Mouse (Mus musculus): Measurements from ENCODE around the gene Psen1. TPM values are rescaled to one million over a fixed set of nuclear protein-coding genes. Genes with fewer than 3 reads are reported as not detected.
A peak's percentile ranks its signal among the peaks of the same experiment; 100 is the strongest.

Gene Psen1
- 10 to 100 TPM; 63.6 to 72.3 TPM for total RNA-seq (2021)
- long read RNA-seq, experiment 1, transcript Psen1-201 (12 exons, 2,690 nt) = major isoform, 17 of 28 reads
- long read RNA-seq, experiment 1, partial matches to known transcripts = 11 of 28 reads
- long read RNA-seq, experiment 1, other reads (novel, unspliced or antisense) = 0 of 28 reads
- long read RNA-seq, experiment 2, transcript Psen1-201 (12 exons, 2,690 nt) = major isoform, 19 of 24 reads
- long read RNA-seq, experiment 2, partial matches to known transcripts = 1 of 24 reads
- long read RNA-seq, experiment 2, other reads (novel, unspliced or antisense) = 4 of 24 reads

DNA sequence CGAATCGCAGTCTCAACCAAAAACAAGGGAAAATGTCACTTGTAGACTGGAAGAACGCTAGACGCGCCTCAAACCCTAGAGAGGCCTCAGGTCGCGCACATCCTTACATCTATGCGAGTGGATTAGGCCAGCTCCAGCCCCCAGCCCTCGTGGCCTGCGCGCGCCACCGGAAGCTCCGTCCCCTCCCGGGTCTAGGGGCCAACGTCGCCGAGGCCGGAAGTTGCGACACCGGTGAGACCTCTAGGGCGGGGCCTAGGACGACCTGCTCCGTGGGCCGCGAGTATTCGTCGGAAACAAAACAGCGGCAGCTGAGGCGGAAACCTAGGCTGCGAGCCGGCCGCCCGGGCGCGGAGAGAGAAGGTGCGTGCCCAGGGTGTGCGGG is at the start of gene Psen1:
Psen1 (plus strand) TSS at position 219 of the 382 bp plus-strand sequence.
- DNase-seq = peak; percentile 97

DNA sequence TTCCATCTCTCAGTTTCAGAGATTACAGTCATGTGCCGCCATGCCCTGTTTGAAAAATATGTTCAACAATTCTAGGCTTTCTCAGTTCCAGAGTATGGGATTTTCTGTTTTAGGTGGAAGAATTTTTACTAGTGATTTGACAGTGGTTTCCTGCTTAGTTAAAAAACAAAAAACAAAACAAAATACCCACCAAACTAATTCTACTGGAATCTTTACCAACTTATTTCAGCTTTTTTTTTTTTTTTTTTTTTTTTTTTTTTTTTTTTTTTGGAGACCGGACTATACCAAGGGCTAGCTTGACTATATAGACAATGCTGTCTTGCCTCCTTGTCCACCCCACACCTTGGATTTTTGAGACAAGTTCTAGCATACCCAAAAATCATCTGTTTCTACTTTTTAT is 46.7 kb upstream of the Psen1 start:
- no peak for DNase-seq

DNA sequence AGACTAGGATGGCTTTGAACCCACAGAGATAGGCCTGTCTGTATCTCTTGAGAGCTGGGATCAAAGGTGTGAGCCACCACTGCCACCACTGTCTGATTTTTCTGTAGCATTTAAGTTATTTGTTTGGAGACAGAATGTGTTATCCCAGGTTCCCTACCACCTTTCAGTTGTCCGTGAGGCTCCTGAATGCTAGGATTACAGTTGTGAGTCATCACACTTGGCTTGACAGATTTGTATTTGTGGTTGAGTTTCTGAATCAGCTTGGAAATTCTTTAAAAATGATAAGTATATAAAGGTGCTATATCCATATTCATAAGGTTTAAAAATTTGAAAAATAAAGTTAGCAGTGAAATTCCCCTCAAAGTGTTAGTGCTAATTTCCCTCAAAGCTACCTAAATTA is 44.8 kb upstream of the Psen1 start:
- DNase-seq = no peak

DNA sequence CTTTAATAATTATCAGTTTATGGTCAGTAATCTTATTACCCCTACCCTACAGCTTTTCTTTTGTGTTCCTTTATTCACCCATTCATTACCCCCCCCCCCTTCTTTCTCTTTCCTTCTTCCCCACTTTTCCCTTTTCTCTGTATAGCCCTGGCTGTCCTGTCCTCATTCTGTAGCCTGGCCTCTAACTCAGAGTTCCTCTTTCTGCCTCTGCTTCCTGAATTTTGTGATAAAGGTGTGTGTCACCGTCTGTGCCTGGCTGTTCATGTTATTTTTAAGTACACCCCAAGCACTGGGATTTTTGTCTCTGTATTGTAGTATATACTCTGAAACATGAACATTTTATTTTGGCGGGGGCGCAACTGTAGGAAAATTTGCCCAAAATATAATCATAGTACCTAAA is 37.6 kb upstream of the Psen1 start:
- no peak for DNase-seq

DNA sequence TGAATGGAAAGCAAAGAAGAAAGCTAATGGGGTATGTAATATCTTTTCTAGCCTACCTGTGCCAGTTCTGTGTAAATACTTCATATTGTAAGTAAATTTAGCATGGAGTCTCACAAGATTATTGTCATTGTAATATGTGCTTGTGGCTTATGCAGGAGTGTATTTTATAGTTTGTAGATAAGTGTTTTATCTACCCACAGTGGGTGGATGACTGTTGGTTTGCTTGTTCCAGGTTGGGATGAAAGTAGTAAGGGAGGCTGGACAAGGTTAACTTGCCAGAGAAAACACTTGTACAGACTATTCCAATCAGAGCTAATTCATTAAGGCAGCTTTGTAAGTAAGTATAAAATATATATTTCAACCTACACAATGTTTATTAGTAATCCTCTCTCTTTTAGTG is 36.5 kb upstream of the Psen1 start:
- no peak for DNase-seq

DNA sequence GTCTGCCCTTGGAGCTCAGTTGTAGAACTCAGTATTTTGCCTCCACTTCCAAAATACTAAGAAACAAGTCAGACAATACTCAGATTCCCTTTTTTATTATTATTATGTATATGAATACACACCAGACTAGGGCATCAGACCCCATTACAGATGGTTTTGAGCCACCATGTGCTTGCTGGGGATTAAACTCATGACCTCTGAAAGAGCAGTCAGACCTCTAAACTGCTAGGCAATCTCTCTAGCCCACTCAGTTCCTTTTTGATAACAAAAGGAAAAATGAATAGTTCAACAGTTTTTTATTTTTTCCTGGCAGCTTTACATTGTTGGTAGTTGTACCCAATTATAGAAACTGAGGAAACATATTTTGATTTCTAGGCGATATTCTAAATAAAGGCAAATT is 2.5 kb upstream of the Psen1 start:
- no peak for DNase-seq

DNA sequence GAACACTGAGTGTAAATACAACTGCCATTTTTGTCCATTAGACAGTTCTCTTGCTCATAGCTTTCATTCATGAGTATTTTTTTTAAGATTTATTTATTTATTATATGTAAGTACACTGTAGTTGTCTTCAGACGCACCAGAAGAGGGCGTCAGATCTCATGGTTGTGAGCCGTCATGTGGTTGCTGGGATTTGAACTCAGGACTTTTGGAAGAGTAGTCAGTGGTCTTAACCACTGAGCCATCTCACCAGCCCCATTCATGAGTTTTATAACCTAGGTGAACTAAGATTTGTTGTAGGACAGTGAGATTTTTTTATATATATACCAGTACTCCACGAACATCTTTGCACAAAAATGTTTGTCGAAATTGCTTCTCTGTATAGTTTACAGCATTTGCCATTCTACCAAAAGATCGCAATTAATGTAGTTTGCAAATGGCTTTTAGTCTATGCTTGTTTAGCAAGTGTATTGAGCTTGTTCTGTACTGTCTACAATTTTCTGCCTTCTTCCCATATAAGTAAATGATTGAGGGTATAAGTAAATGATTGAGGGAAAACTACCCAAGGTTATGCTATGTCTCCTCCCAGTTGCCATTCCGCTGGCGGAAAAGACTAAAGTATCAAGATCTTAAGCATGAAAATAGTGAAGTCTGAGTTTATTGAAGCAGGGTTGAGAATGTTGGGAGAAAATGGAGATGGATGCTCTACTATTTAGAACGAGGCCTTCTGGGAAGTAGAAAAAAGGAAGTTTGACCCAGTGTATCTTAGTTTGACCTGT is 1.2 kb upstream of the Psen1 start:
- no peak for DNase-seq

DNA sequence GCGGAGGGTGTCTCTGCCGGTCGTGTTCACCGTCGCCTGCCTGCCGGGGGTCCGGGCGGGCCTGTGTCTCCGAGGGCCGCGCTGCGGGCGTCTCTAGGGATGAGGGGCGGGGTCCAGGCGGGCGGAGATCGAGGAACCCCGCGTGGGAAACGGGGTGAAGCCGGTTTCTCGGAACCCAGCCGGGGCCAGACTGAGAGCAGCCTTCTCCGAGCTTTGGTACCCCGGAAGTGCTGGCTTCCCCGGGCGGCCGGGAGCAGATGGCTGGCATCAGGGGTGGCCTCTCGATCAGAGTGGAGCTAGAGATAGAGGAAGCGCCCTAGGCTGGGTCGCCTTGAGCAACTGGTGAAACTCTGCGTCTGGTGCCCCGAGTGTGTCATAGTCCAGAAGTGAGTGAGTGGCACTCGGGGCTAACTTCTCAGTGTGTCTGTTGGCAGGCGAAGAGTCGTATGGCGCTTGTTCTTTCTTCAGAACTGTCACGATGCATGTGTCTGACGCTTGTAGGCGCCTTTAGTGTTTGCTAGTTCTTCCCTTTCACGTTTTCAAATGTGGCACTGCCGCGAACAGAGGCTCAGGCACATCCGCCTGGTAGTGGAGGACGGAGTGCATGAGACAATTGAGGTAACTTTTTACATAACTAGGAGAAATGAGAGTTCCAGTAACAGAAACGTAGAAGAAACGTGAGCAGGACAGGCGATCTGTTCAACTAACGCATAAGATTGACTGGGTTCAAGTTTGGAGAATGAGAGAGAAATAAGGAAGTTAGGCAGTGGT is 549 bp downstream of the Psen1 start:
- no peak for DNase-seq

DNA sequence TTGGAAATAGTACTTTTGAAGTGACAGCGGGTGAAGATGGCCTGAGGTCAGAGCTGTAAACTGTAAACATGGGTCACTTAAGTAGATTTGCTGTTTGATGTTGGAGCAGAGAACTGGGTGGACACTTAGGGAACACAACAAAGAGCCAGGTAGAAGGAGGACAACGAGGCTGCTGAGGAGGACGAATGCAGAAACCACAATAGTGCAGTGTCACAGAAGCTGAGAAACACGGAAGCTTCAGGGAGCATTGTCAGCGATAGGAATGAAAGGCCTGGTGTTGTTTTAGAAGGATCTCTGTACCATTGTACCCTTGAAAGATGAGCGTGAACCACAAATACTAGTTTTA is 1.1 kb downstream of the Psen1 start:
- DNase-seq = no peak

DNA sequence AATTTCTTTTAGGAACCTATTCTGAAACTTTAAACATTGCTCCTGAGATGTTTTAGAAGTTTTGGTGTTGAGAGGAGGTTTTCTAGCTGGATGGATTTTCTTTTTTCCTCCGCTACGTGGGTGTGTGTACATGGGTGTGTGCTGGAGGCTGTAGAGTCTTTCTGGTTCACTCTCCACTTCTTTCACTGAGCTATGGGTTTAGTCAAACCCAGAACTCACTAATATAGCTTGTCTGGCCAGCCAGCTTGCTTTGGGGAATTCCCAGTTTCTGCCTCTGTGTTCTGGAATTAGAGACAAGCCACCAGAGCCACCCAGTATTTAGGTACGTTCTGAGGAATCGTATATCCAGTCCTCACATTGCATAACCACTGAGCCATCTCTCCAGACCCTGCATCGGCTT is 6.1 kb downstream of the Psen1 start:
- no peak for DNase-seq

DNA sequence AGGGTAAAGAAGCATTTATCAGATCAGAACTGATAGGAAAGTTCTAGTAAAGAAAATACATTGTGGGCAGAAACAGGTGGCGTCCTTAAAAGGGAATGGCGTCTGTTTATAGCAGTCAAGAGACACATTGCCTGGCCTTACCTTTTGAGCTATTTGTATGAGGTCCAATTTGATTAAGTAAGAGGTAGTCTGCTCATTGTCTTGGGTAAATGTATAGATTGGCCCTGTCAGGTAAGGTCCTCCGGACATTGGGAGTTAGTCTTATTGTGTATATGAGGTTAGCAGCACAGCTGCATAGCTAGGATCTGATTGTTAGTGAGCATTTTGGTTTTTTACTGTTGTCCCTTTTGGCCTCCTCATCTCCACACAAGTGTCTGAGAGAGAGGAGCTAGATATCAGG is 6.7 kb downstream of the Psen1 start:
- no peak for DNase-seq

DNA sequence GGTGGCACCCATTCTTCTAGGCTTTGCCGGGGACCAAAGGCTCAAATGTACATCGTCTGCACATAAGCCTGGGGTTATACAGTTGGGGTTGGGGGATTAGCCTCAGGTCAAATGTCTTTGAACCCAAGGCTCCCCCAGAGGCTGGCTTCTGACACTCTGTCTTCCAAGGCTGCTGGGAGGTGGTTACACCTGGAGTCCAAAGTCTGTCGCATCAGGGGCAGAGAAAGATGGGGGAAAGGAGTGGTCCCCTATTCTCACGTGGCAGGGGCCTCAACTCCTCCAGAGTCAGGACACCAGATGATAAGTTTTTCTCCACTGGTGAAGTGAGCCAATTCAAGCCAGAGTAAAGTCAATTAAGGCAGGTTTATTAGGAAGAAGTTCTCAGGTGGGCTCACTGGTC is 10.7 kb downstream of the Psen1 start:
- no peak for DNase-seq

DNA sequence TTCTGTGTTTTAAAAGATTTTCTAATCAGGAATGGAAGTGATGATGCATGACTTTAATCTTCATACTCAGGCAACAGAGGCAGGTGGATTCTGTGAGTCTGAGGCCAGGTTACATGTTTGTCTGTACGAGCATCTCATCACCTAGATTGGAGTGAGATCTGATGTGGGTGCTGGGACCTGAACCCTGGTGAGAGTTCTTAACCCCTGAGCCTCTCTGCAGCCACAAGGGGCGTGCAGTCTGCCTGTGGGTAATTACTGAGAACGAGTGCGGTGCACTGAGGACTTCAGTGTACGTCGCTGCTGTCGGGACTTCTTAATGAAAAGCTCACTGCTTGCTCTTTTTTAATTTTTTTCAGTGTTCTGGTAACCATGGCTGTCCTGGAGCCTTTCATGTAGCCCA is 13.7 kb downstream of the Psen1 start:
- no peak for DNase-seq

DNA sequence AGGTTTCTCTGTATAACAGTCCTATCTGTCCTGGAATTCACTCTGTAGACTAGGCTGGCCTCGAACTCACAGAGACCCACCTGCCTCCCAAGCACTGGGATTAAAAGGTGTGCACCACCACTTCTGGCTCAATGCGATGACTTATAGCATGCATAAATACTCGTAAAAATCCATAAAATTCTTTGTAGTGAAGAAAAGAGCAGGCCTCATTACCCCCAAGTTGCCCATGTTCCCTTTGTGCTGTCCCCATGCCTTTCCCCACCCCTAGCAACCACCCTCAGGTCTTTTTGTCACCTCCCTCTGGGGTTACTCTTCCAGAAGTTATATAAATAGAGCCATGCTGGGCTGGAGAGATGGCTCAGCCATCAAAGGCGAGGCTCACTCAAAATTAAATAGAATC is 14.8 kb downstream of the Psen1 start:
- DNase-seq = no peak

DNA sequence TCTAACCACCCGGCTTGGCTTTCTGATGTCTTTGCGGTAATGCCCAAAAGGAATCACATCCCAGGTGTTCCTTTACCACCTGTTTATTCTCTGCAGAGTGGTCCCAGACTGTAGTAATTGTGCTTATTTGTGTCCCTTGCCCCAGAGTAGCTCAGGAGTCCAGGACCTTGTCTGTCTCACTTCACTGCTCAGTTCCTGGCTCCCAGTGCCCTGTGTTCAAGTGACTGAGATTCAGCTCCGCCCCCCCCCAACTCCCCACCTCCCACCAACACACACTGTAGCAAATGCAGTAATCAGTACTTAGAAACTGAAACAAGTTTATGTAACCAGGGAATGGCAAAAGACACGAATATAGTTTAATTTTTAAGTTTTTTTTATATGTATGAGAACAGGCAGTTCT is 19.0 kb downstream of the Psen1 start:
- DNase-seq = no peak

DNA sequence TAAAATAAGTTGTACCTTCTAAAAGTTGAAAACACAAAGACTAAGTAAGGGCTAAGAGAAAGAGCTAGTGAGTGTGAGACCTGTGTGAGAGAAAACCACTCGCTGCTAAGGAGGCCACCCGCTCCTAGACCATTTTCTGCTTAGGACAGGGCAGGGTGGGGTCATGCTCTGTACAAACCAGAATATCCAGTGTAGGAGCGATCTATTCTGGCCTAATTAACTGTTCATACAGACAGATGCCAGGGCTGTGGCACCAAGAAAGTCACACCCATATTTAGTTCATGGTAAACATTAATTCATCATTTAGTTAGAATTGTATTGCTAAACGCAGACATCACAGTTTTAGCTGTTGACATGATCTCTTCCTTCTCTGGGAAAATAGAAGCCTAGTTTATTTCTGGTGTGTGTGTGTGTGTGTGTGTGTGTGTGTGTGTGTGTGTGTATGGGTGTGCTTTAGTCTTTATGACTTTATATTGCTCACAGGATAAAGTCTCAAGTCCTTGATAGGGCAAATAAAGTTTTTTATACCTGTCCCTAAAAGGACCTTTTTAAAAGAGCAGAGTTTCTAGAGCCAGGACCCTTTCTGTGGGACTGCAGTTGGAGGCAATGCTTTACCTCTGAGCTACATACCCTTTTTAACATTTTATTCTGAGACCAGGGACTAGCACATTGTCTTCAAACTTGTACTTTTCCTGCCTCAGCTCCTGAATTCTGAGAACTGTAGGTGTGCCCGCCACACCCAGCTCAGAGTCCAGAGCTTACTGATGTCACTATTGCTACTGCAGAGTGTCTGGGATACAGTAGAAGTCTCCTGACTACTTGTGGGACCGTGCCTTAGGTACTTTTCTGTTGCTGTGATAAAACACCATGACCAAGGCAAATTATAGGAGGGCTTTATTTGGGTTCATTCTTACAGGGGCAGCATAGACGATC is 20.5 kb downstream of the Psen1 start:
- DNase-seq = no peak

DNA sequence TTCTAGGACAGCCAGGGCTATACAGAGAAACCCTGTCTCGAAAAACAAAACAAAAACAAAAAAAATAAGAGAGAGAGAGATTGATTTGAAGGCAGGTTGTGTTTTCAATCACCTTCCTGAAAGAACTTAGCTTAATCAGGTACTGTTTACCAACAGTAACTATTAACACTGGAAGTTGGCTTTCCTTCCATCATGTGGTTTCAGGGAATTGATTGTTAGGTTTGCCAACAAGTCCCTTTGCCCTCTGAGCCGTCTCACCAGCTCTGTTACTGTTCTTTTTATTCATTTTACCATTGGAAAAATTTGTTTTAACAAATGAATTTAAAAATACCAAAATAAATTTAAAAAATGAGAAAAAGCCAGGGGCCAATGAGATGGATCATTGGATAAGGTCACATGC is 22.0 kb downstream of the Psen1 start:
- DNase-seq = no peak

DNA sequence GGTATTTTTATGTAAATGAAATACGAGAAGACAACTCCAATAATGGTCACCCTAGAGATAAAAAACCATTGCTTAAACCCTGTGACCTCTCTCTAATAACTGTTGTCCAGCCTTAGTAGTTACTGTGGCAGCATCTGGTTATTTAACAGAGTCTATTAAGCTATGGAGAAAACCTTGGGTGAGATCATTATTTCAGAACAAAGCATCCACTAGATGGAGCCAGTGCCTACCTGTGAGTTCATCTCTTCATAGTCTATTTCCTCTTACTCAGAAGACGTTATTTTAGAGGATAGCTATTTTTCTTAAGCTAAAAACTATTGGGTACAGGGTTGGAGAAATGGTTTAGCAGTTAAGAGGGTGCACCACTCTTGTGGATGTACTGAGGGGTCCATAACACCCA is 25.8 kb downstream of the Psen1 start:
- DNase-seq = peak in 1 of 2 experiments; percentile 60

DNA sequence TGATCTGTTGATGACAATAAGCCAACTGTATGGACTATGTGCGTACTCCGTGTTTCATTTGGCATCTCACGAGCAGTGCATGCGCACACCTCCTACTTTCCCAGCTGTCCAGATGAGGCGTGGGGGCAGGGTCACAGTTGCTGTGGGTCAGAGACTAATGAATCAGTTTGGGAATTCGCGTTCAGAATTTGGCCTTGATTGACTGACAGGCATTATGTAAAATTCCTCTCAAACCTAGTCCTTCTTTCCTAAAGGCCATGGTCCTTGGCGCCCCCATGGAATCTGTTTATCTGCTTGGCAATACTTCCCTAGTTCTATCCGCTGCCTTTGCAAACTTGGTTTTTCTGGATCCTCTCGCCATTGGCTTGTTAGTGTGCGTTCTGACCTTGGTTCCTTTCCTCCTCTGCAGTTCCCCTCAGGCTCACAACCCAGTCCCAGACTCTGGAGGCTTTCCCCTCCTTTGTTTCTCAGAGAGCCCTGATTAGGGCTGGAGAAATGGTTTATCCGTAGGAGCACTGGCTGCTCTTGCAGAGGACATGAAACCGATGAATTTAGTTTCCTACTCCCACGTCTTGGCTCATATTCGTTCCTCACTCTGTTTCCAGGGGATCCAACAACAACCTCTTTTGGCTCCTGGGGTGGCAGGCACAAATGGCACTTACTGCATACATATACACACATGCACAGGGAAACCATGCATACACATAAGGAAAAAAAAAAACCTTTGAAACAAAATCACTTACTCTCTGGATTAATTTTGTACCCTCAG is 28.6 kb downstream of the Psen1 start:
- peak; percentile 69 to 79 for DNase-seq

DNA sequence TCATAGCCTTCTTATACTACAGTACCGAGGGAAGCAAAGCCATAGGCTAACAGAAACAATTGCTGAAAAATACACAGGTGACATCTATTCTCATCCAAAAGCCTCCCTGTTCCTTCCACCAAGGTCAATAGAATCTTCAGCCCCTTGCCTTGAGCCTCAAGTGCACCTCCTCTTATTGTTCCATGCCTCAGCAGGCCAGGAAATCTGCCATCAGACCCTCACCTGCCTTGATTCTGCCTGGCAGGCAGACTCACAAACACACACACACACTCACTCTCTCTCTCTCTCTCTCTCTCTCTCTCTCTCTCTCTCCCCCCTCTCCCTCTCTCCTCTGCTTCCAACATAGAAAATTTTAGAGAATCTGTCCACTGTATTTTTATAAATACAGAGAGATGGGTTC is 31.5 kb downstream of the Psen1 start:
- DNase-seq = no peak

DNA sequence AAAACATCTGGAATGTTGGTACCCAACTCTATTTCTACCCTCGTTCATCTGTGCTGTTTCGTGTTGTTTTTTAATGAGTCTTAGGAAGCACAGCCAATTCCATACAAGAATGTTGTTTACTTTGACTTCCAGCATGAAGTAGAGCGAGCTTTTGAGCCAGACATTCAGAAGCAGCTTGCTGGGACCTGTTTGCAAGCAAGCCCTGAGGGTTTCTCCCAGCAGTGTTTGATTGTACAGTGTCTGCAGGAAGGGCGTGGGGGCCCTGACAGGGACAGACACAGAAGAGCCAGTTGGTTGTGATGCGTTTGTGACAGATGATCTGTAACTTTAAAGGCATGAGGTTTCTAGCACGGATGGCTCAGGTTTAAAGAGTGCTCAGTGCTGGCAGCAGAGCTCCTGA is 33.3 kb downstream of the Psen1 start:
- no peak for DNase-seq
